Mouse (Mus musculus) adrenal gland, adult (tissue): ENCODE data around the gene Pllp.

Experiments
- DNase-seq, 2 experiments: peaks; one replicate each; pipeline ENCODE4 v3.0.0; 2022 to 2023; ENCODE audit warnings: low spot score in 1 of 2; ENCODE audit not compliant: inconsistent age in 2 of 2

The Pllp gene

DNA sequence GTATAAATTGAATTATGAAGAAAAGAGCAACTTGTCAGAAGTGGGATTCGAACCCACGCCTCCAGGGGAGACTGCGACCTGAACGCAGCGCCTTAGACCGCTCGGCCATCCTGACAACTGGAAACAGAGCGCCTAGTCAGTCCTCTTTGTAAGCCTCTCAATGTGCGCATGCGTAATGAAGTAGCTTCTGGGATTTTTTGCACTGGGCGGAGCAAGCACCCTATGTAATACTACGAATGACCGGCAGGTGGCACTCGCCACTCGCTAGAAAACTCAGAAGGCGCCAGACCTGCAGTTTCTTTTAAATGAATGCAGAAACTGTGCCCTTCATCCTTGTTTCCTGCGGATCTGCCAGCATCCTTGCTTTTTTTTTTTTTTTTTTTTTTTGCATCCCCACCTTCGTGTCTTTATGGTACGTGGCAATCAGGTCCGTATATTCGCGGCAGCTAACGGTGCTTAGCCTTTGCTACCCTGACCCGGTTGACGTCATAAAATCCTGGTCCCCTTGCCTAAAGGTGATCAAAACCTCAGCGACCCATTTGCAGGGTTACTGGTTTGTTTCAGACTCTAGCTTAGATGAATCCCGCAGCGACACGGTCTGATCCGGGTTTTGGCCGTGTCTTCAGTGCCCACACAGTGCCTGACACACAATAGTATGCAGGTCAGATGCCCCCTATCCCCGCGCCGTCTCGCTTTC lies 8.0 kb upstream of the Pllp start:
- DNase-seq: peak; percentile 97 to 100

DNA sequence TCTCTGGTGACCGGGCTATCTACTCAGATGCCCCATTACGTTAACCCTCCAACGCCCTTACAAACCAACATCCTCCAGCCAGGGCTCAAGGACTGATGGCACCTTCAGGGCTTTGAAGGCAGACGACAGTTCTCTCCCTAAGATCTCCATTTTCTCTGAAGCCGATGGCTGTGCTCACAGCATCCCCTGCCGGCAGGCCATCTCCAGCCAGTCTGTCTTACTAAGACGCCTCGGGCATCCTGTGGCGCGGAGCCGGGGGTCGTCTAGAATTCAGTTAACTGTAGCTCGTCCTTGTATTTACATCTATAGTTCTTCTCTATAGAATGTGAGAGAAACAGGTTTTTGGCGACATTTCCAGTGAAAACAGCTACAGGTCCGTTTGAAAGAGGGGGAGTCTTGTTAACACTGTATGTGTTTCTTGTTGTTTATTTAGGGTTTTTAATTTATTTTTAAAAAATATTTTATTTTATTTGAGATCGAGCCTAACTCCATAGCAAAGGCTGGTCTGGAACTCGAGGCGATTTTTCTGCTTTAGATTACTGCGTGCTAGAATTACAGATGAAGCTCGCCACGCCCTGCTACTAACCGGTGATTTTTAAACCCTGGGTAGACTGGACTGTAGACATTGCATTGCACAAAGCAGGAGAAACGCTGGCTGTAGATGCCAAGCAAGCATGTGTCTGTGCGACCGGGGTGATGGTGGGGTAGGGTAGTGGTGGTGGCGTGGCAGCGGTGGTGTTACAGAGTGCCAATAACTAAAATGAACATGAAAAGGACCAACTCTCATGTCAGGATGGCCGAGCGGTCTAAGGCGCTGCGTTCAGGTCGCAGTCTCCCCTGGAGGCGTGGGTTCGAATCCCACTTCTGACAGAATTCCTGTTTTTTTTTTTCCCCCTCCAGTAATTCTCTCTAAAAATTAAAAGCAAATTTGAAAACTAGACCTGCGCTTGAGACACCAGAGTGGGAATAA lies 7.1 kb upstream of the Pllp start:
- DNase-seq: peak; percentile 86 to 95

DNA sequence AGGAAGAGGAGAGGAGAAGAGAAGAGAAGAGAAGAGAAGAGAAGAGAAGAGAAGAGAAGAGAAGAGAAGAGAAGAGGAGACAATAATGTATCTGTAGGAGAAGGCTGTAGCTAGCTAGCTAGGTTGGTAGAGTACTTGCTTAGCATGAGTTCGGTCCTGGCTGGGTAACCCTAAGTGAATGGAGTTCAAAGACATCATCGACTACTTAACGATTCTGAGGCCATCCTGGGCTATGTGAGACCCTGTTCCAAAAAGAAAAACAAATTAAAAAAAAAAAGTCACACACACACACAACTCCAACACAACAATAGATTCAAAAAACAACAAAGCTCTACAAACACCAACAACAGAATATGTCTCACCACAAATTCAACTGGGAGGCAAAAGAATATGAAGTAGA lies 6.1 kb upstream of the Pllp start:
- no peak for DNase-seq

DNA sequence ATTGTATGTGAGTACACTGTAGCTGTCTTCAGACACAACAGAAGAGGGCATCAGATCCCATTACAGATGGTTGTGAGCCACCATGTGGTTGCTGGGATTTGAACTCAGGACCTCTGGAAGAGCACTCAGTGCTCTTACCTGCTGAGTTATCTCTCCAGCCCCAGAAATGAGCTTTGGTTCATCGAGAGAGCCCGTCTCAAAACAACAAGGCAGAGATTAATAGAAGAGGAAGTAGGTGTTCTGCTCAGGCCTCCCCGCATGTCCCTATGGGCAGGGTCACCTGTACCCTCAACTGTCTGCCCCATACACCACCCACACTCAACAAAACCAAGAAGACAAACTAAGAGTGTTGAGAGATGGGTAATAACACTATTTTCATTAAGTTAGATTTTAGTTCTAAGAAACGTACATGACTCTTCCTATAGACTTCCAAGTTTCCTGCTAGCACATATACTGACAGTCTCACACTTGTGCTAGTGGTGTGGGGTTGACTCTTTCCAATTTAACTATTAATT lies 4.4 kb upstream of the Pllp start:
- no peak for DNase-seq

DNA sequence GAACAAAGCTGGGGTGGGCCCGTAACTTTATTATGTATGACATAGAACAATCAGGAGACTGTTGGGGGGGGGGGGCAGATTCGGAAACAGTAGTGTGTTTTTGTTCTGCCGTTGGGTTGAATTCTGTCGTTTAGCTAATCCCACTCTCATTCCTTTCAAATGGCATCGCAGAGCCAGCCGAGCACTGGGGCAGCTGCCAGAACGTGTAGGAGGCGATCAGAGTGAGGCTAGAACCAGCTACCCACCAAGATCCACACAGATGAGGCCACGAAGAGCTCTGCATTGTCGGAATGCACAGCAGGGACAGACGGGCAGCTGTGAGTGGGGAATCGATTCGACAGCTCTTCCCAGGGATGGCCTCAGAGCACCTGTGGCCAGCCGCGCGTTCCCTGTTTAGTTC lies 3.3 kb upstream of the Pllp start:
- DNase-seq: peak in 1 of 2 experiments; percentile 5

DNA sequence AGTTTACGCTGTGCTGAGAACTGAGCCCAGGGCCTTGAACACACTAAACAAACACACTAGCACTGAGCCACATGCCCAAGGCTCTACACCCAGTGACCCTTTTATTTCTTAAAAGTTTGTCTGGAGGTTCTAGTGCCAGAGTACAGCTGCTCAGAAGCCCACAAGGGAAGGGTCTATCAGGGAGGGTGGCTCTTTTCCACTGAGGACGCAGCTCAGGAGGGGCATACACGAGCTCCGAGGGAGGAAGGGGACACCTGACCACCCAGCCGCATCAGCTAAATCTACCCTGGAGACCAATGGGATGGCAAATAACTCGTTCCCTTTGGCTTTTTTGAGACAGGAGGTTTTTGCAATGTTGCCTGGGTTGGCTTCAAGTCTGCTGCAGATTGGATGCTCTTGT lies 1.9 kb upstream of the Pllp start:
- no peak for DNase-seq

DNA sequence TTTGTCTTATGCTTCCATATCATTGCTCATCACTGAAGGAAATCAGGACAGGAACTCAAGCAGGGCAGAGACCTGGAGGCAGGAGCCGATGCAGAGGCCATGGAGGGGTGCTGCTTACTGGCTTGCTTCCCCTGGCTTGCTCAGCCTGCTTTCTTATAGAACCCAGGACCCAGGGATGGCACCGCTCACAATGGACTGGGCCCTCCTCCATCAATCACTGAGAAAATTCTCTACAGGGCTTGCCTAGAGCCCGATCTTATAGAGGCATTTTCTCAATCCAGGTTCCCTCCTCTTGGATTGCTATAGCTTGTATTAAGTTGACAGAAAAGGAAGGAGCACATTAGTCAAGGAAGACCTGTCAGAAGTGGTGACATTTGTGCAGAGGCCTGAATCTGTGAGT lies 488 bp upstream of the Pllp start:
- DNase-seq: no peak

DNA sequence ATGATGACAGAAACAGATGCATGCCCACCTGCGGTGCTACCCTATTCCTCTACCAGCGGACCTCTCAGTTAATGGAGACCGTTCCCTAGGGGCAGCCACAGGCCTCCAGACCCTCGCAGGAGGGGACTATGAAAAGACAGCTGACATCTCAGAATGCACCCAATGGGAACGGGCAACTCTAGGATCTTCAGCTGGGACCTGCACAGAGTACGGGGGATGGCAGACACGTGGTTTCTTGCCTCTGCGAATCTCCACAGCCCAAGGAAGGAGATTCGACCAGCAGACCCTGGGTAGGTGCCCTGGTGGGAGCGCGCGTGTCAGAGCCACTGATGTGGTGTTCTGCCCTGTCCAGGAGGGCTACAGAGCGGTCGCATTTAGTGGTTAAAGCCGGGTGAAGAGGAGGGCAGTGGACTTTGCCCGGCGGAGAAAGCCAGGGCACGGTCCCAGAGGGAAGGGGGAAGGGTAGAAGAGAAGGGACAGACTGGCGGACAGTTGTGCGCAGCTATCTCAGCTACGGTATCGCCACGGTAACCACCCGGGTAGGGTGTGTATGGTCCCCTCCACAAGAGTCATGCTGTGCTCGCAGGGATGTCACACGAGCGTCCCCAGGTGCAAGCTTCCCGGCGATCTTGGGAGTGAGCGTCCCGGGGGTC lies 611 bp downstream of the Pllp start:
- peak in 1 of 2 experiments; percentile 11 for DNase-seq

DNA sequence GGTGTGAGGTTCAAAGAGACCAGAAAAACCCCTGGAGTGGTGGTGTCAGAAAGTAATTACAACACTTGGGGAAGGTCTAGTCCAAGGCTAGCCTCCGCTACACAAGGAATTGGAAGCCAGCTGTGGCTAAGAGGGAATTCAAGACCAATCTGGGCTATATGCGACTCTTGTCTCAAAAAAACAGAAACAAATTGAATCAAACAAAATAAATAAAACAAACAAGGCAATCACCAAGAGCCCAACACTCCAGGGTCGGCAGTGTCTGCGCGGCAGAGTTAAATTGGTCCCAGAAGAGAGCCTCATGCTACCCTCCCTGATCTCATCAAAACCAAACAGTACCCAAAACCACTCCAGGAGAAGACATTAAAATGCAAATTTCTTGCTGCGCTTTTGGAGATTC lies 1.4 kb downstream of the Pllp start:
- DNase-seq: no peak

DNA sequence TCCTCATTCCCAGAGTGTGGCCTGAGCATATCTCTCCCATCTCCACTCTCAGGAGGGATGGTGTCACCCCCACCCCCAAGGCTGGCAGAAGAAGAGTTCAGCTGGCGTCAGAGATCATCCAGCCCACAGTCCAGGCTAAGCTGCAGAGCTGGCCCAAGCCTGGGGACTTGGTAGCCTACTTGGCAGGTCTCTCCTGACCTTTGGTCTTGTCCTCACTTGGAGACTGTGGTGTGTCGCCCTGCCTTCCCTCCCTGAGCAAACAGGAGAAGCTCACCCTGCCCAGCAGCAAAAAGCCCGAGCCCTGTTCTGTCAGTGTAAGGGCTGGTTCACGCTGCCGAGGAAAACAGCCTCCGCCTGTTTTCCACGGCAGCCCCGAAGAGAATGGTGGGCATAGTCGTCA lies 10.1 kb downstream of the Pllp start:
- DNase-seq: no peak

DNA sequence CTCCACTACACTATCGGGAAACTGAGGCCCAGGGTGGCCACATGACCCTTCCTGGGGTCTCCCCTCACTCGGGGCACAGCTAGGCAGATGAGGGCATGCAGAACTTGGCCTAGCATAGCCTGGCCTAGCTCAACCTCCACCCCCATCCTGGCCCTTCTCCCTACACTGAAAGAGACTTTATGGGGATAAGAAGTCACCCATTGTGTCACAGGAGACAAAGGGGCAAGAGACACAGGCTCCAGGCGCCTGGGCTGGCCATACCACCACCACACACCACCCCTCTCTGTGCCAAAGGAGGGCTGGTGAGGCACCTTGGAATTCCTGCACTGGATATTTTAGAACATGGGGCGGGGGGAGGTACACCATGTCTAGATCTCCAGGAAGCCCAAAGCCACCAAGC lies 11.8 kb downstream of the Pllp start:
- no peak for DNase-seq

DNA sequence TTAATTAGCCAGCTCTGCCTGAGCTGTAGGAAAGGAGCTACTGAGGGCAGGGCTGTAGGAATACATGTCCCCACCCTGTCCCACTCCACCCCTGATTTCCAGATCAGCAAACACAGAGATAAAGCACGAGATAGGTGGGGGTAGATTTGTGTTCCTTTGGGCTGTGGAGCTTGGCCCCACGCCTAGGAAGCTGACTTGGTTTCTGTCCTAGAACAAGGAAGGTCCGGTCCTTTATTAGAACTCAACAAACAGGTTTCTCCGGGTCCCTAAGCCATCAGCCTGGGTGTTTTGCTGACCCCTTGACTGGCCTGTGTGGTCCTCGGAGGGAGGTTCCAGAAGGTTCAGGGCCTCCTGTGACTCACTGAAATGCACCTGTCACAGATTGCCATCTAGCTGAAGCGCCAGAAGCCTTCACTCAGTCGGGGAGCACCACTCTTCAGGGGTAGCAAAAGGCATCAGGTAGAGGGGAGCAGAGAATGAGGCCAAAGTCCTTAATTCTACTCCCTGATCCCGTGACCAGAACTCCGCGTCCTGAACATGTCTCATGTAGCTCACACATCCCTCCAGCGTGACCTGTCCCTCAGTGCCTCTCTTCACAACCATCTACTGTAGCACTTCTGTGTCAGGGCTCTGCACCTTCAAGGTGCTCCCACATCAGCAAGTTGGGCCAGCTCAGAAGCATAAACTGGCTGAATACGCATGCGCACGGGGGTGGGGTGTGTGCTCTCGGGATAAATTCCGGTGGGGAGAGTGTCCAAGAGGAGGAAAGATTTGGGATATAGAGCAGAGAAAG lies 13.2 kb downstream of the Pllp start:
- DNase-seq: no peak

DNA sequence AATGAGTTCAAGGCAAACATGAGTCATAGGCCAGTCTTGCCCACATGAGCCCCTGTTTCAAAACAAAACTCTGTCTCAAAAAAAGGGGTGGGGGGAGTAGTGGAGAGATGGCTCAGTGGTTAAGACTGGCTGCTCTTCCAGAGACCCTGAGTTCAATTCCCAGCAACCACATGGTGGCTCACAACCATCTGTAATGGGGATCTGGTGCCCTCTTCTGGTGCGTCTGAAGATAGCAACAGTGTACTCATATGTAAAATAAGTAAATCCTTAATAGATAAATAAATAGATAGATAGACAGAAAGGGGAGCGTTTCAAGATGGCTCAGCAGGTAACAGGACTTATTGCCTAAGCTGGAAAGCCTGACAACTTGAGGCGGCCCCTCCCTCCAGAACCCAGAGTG lies 15.7 kb downstream of the Pllp start:
- DNase-seq: no peak

DNA sequence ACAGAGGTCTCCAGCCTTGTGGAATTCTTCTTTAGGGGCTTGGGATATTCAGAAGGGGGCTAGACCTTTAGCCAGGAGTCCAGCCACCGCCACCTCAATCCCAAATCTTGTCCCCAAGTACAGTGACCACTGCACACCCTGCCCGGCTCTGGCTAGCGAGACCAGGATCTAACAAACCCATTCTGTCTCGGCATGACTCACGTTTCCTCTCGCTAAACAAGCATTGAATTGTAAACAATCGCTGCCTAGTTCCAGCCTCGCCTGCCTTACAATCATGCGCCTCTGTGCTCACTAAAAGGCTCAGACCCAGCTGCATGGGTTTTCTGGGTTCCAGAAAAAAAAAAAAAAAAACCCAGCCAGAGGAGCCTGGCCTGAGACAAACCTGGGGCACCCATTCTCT lies 17.5 kb downstream of the Pllp start:
- peak in 1 of 2 experiments; percentile 45 for DNase-seq

DNA sequence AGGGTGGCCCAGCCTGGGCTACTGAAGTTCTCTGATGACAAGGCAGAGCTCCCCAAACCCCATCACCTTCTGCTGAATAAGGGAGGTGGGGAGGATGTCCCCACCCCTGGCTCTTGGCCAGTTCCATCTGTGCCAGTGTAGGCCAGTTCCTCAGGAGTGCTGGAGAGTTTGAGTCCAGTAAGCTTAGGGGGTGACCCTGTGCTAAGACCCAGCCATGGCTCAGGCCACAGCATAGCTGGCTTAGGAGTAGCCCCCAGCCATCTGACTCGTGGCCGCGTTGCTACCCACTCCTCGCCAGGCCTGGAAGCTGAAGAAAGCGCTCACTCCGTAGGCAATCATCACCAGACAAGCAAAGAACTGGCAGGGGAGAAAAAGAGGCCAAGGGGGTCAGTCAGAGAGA lies 20.2 kb downstream of the Pllp start:
- DNase-seq: no peak

DNA sequence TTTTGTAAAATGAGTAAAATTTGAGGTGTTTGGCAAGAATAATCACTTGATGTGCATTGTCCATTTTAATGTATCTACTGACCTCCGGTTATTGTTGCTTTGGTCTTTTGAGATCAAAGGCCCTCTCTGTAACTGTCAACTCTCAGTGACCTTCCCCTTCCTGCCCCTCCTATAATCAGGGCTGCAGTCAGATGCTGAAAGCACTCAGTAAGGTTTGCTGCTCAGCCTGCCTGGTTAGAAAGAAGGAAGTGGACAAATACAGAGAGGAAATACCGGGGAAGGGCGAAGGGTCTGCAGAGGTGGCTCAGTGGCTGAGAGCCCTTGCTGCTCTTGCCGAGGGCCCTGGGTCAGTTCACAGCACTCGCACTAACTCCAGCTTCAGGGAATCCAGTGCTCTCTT lies 21.7 kb downstream of the Pllp start:
- peak in 1 of 2 experiments; percentile 68 for DNase-seq

DNA sequence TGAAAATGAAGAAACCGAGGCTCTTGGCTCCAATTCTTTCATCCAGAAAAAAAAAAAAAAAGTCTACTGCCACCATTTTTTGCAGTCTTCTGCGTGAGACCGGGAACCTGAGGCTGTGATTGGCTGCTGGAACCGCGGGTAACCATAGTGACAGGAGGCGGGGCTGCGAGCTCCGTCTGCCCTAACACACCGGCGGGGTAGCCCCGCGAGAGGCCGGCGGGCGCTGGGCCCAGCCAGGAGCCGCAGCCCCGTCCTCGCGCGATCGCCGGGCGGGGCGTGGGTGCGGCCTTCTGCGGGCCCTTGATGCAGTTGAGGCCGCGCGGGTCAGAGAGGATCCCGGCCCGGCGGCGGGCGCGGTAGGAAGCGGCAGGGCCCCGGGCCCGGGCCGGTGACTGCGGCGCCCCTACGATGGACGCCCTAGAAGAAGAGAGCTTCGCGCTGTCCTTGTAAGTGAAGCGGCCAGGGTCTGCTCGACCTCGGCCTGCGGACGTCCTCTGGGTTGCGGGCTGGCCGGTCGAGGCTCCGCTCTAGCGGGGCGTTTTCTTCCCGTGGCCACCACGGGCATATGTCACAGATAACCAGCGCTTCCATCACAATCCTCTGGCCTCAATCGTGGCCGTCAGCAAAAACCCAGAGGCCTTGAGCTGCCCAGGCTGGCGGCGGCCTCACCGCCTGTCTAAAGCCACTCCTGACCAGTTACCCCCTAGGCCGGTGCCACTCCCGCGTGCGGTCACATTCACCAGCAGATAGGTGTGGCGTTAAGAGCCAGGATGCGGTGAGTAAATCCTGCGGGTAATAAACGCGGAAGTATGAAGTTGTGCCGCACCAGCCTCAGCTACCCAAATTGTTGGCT lies 29.4 kb downstream of the Pllp start, which contains the start of gene Arl2bp:
Gene Arl2bp, plus strand, starts transcription at position 145 of the 853 bp plus-strand sequence.
- peak; percentile 96 to 97 for DNase-seq

DNA sequence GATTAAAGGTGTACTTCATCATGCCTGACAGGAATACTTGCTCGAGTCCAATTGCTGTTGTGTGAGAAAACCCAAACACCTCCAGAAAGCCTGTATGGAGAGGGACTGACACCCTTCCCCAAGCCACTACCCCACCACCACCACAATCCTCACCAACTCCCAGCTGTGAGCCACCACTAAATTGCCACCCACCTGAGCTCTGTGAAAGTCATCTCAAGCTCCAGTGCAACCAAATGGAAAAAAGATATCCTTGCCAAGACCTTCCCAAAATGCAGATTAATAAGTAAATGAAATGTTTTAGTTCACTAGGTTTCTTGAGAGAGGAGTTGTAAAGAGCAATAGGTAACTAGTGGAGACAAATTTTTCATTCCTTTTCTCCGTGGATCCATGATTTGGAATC lies 31.4 kb downstream of the Pllp start:
- DNase-seq: no peak

DNA sequence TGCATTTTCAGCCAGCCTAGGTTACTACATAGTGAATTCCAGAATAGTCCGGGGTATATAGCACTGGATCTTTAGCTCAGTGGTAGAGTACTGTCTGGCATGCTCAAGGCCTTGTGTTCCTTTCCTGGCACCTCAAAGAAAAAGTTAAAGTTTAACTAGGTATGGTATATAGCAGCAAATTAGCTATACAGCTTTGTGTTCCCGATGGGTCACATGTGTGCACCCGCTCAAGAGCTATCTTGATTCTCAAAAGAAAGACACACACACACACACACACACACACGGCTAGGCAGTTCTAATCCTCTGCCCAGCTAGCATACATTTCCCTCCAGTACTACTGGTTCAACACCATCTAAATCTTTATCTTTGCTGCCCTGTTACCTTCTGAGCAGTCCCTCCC lies 35.7 kb downstream of the Pllp start:
- DNase-seq: no peak

DNA sequence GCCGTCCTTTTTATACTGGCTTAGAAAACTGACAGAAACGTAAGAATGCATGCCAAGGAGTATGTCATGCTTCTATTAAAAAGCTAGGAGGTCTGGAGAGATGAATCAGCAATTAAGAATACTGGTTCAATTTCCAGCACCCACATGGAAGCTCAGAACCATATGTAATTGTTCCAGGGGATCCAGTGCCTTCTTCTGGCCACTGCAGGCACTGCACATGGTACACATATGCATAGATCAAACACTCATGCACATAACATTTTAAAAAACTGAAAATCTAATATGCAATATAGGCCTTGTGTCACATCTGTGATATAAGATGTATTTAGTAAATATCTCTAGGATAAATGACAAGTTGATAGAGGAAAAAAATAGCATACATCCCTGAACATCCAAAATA lies 38.0 kb downstream of the Pllp start:
- no peak for DNase-seq
